Mouse (Mus musculus): ENCODE results near the gene Gm20683. TPM values are rescaled to one million over a fixed set of nuclear protein-coding genes. Genes with fewer than 3 reads are reported as not detected.

Gene Gm20683
- polyA plus RNA-seq (2015; fragmentation: Nextera tagmentation; extraction: Ambion mirVana), result 2.3 and 4.6 TPM in 2 replicates

DNA sequence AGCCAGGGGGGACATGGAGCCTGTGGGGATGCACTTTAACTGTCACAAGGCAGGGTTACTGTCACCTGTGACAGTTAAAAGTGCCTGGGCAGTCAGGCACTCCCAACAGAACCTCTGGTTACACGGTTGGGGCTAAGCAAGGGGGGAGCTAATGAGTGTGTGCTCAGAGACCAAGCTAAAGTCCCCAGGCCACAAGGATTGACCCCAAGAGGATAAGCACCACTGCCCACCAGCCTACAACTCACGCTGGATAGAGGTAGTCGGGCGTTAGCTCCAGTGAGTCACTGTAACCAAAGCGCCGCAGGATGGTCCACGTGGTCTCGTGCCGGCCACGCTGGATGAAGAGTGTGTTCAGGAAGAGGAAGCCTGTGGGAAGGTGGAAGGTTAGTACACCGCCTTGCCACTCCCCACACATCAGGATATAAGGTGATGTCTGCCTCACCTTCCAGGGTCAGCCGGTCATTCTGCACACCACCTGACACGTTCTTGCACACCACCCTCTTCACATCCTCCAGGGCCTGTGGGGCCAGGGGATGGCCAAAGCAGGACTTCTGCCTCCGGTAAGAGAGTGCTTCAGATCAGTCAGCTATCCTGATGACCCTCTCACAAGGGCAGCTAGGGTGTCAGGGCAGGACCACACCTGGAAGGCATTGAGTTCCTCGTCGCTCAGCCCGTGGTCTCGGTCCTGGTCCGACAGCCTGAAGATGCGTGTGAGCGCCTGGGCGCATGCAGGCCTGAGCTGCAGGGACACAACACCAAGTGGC is at the start of gene Gm20683:
TSS of gene Gm20683 (minus strand) at position 647 of the 764 bp plus-strand sequence.

DNA sequence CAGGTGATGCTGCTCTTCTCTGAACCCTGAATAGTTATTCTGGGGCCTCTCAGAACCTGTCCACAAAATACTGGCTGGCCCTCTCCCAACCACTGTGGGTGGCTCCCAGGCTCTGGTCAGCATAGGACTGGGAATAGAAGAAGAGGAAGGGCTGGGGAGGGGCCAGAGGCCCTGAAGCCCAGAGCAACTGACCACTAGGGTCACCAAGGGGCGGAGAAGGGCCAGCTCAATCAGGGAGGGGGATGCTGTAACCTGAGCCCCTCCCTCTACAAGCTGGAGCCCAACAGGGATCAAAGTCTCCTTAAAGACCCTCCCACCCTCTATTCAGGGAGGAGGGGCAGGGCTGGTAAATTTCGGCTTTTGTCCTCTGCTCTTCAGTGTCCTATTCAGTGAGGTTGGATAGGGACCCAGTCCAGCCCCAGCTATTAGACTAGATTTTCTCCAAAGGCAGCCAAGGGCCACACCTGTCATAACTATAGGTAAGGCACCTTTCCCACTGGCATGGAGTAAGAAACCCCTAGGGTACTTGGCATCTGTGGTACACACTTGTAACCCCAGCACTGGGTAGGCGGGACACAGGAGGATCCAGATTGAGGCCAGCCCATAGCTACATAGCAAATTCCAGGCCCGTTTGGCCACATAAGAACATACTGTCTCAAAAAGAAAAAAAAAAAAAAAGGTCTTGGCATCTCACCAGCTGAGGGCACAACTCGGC is 38.8 kb upstream of the Gm20683 start, which contains the start of gene Wfikkn1:
TSS of gene Wfikkn1 (minus strand) at position 663 of the 715 bp plus-strand sequence.

DNA sequence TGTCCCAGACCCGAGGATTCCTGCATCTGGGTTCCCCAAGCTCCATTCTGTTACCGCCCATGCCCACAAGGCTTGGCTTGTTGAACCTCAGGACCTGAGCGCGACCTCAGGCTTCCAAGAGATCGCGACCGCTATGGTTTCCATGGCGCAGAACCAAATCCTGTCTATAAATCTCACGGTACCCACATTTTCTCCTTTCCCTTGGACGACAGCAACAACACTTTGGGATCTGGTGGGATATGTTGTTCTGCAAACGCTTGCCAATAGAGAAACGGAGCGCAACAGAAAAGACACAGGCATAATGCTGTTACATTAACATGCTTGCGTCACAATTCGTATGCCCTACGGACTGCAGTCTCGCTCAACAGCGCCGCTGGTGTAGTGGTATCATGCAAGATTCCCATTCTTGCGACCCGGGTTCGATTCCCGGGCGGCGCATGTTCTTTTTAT is 33.2 kb upstream of the Gm20683 start, which contains the start of gene Mettl26:
TSS of gene Mettl26 (plus strand) at position 354 of the 450 bp plus-strand sequence.

DNA sequence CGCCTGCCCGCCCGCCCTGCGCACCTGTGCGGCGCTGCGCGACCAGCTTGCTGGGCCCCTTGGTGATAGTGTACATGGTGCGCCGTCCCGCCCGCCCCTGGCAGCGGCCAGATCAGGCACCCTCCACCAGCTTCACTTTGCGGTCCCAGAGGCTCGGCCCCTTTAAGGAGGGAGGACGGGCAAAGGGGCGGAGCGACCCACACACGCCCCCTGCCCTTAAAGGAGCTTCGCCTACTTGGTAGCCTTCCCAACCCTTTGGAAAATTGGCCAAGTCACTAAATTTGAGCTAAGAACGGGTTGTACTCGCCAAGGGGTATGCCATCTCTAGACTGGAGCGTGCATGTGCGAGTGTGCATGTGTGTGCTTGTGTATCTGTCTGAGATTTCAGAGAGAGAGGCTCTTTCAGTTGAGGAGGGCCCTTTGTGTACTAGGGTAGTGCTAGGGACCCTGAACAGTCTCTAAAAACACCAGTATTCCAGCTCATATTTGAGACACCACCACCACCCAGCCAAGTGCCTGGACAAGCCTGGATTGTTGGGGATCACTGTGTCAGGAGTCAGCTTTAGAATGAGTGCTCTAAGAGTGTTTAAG is 27.1 kb upstream of the Gm20683 start, which contains the start of gene Mcrip2:
TSS of gene Mcrip2 (minus strand) at position 164 of the 591 bp plus-strand sequence.

DNA sequence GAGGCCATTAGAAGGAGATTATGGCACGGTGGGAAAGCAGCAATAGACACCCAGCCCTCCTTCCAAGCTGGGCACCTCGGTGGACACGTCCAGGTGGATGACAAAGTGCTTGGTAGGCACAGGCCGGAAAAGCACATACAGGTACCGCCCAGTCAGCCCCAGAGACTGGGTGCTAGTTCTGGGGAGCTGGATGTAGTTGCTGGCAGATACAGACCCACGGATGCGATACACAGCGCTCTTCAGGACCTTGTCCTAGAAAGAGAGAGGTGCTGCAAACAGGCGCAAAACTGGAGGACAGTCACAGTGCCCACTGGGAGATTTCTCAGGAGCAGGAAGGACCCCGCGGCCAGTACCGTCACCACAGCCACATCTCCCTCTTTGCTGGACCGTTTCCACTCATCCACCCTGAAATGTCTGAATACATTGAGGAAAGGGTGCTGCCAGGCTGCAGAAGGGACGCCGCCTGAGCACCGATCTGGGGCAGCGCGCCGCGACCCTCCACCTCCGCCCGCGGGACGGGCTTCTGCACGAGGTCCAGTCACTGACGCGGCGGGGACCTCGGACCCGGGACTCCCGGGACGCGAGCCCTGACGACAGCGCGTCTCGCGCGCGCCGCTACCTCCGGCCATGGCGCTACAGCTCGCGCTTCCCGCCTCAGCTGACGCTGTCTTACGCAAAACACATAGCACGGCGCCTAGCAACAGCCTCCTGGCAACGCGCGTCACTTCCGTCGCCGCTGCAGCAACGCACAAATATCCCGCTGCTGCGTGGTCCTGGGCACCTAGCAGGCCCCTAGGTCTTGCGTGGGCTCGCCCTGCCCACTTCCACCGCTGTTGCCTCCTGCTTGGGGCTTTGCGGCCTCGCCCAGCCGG is 19.5 kb upstream of the Gm20683 start, which contains the start of gene Wdr90:
TSS of gene Wdr90 (minus strand) at position 670 of the 872 bp plus-strand sequence.

DNA sequence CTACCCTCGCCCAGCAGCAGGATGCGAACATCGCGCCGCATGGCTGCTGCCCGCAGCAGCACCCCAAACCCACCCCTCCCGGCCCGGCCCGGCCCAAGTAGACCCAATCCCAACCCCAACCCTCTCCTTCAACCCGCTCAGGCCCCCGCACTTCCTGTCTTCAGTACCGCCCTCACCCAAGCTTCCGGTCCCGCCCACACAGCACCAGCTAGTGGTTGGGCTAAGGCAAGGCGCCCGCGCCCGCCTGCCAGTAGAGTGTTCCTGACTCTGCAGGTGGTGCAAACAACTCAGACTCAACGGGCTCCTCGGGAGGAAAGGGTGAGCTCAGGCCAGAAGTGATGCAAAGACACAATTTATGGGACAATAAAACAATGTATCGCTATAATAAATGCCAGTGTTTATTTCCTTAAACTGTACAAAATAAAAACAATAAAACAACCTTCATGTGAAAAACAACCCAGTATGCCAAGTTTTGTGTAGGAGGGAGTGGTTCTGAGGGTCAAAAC is 2.9 kb upstream of the Gm20683 start, which contains the start of gene Rhot2:
TSS of gene Rhot2 (minus strand) at position 456 of the 506 bp plus-strand sequence.

DNA sequence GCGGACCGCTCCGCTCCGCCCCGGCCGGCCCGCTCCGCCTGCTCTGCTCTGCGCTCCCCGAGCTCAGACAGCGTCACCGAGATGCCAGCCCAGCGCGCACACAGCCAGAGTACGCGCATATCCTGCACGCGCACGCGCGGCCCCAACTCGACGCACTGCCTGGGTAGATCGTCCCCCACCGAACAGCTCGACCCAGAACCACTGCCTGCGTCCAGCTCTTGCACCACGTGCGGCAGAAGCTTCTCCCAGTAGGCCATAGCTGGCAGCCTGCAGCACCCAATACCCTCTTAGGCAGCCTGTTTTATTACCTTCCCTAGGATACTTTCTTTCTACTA is 4.5 kb downstream of the Gm20683 start, which contains the start of gene Rhbdl1:
TSS of gene Rhbdl1 (minus strand) at position 220 of the 335 bp plus-strand sequence.

DNA sequence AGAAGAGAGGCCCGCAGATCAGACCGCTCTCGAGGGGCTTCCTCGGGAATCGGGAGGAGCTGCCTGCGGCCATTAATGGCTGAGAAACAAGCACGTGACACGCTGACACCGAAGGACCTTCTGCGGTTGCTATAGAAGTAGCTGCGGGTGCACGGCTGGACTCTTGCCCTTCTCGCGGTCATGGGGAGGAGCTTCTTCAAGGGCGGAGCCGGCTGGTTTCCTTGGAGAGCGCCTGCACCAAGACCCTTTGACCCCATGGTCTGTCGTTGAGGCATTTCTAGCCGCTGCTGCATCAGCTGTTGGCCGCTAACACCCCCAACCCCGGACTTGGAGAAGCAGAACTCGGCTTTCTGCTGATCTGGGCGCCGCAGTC is 8.3 kb downstream of the Gm20683 start, which contains the start of gene Stub1:
TSS of gene Stub1 (minus strand) at position 114 of the 373 bp plus-strand sequence.

DNA sequence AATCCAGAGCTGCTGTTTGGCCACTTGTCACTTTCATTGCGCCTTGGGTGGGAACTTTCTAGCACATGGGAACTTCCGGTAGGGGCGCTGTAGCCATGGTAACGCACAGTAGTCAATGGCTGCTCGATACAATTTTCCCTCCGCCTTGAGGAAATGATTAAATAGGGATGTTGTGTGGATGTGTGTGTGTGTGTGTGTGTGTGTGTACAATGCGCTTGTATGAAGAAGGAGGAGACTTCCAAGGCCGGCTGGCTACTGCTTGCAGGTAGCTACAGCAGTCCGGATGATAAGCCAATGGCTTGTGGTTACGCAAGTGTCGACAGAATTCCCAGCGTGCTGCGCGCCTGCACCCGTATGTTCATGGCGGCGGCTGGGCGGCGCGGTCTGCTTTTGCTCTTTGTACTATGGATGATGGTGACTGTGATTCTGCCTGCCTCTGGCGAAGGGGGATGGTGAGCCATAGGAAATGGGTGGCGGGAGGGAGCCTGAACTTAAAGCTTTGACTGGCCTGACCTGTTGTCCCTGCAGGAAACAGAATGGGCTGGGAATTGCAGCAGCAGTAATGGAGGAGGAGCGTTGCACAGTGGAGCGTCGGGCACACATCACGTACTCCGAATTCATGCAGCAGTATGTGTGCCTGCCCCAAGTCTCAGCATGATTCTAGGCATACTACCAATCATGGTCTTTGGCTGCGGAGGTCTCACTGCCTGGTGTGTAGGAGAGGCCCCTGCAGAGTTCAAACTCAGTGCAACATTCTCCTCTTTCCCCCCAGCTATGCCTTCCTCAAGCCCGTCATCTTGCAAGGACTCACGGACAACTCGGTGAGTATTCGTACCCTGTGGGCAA is 12.6 kb downstream of the Gm20683 start, which contains the start of gene Jmjd8:
TSS of gene Jmjd8 (plus strand) at position 156 of the 846 bp plus-strand sequence.

DNA sequence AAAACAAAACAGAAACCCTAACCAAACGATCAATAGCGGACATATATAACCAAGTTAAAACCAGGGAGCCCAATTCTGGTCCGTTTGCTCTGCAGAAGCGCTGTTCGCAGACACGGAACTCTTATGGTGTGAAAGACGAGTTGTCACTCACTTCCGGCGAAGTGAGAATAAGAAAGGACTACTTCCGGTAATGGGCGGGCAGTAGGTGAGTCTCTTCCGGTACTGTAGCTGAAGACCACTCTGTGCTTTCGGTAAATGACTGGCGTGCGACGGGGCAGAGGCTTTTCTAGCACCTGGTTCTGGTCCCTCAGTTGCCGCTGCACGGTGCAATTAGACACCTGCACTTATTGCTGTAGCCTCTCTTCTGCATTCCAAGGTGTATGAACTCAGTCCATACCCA is 18.1 kb downstream of the Gm20683 start, which contains the start of gene Wdr24:
TSS of gene Wdr24 (plus strand) at position 176 of the 400 bp plus-strand sequence.

DNA sequence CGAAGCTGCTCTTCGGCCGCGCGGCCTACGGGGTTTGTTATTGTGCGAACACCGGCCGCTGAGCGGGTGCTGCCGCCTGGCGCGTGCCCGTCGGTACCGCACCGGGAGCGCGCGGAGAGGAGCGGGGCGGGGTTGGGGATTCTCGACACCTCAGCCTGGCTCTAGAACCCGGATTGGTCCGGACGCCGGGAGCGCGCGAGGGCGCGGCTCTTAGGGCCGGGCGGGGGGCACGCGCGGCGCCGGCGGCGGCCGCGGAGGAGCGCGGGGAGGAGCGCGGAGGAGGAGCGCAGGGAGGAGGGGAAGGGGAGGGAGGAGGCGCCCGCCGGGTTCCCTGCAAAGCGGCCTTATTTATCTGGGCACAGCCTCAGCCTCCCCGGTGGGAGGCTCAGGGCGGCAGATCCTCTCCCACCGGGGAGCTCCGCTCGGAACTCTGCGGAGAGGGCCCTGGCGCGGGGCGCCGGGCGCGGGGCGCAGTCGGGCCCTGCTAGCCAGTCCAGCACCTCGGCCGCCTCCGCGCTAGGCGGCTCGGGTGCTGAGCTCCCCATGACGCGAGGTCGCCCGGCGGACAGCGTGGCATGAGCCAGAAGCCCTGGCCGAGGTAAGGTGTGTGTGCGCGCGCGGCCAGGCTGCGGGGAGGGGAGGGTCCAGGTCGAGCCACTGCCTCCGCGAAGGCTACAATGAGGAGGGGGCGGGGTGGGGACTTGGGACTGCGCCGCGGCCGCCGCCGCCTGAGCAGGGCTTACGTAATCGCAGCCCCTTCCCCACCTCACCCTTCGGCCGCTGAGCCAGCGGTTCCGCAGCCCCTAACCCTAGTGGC is 32.6 kb downstream of the Gm20683 start, which contains the start of gene Fbxl16:
TSS of gene Fbxl16 (plus strand) at position 297 of the 817 bp plus-strand sequence.

DNA sequence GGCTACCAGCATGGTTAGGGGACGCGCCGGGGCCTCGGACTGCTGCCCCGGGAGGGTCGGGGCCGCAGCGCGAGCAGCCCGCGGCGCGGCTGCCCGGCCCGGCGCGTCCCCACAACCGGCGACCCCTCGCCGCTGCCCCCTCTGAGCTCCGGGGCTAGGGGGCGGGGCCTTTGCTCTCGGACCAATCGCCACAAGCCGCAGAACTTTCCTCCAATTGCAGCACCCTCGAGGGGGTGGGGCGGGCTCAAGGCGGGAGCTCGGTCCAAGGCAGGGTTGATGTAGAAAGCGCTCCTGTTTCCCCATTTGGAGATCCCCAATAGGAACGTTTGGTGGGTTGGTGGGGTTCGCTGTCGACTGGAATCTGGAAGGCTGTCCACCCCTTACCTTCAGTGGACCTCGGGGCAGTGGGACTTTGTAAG is 44.6 kb downstream of the Gm20683 start, which contains the start of gene Metrn:
TSS of gene Metrn (minus strand) at position 186 of the 419 bp plus-strand sequence.

DNA sequence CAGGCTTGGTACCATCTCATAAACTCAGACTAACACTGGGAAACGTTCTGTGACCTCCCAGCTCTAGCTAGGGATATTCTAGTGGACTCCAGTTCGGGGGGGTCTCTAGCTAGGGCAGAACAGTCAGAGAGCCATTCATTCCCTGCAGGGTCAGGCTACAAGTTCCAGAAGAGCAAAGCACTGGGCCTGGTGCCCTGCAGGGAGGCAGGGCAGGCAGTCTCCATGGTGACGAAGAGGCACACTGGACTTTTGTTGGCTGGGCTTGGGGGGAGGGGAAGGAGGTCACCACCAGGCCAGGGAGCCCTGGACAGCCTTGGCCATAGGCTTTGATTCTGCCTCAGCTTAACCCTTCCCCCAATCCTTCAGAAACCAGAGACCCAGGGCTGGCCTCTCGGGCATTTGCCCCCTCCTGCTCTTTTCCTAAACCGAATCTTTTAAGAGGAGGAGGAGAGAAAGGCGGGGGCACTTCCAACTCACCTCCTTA is 45.9 kb downstream of the Gm20683 start, which contains the start of gene AC134908.4:
TSS of gene AC134908.4 (minus strand) at position 51 of the 484 bp plus-strand sequence.

DNA sequence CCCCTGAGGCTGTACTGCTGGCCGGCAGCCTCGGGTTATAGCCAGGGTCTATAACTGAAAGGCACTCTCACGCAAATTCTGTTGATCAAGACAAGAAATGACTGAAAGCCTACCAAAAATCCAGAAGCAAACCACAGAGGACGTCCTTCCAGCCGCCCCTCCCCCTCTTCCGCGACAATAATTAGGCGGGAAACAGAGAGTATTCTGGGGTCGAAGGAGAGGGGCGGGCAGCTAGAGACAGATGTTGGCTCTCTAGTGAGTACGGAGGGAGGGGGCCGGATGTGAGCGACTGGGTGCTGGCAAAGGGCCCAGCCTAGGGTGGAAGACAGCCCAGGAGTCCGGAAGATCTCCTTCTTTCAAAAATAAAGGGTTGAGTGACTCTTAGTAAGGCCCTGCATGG is 48.9 kb downstream of the Gm20683 start, which contains the start of gene Fam173a:
TSS of gene Fam173a (minus strand) at position 287 of the 400 bp plus-strand sequence.

DNA sequence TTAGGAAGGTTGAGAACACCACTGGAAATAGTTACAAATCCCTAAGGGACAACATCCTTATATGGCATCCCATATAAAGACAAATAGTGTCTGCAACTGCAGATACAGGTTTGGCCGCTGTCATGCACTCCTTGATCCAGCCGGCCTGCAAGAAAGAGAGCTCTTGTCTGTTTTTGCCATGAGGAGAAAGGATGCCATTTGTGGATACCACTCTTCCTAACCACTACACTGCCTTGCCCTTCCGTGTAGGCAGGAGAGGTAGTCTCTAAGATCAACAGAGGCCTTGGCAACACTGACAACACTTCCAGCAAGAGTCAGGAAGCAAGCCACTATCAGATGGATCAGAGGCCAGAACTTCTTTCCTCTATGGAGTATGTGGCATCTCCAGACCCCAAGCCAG is 55.3 kb downstream of the Gm20683 start, which contains the start of gene Ccdc78:
TSS of gene Ccdc78 (plus strand) at position 301 of the 400 bp plus-strand sequence.

DNA sequence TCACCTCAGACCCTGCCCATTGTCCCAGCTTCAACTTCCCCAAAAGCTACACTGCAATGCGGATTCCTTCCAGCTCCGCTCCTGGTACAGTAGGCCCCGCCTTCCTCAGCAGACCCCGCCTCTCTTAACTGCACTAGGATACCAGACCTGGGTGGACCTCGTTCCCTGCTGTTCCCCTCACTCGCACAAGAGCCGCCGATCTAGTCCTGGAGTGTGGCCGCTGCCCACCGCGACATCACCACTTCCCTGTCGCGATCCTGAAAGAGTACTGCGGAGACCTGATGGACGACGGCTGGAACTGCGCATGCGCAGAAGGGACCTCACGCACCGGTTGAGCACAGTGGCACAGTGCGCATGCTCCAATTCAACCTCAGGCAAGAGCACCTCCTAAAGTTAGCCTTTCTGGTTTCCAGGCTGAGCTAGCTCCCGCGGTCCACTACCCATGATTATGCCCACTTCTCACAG is 56.2 kb downstream of the Gm20683 start, which contains the start of gene Haghl:
TSS of gene Haghl (minus strand) at position 393 of the 465 bp plus-strand sequence.

Data from adrenal gland, postnatal 0 days (tissue).